Mouse (Mus musculus): Measurements from ENCODE around the gene Ube2g1. TPM values are rescaled to one million over a fixed set of nuclear protein-coding genes. Genes with fewer than 3 reads are reported as not detected.
"Not testable (repeated sequence)": the region's sequence is repeated elsewhere in the genome, so short reads cannot be mapped to it uniquely, and the experiment has no call there.

Ube2g1 gene
- polyA plus RNA-seq, 1 experiment from 2014 or later = 44.9 TPM

- no peak for ATAC-seq
- H3K4me3 ChIP-seq (ENCODE audit: low read depth, low read length) = no peak overlapping the region
- DNase-seq (ENCODE audit: low spot score) = no peak
- H3K4me2 ChIP-seq (replicated peaks; ENCODE audit: low read depth, low read length) = no peak overlapping the region
- no peaks in the 10 kb centered on the region for H3K4me1 ChIP-seq (ENCODE audit: insufficient read depth, low read depth, low read length)
- H3K27me3 ChIP-seq (replicated peaks; ENCODE audit: insufficient read depth, low read length) = no peaks in the 10 kb centered on the region
- no peaks in the 10 kb centered on the region for H3K36me3 ChIP-seq (ENCODE audit: insufficient read depth, low read length)
- H3K9ac ChIP-seq (replicated peaks; ENCODE audit: low read depth) = no peak overlapping the region
- WGBS = 82% methylated on average over 2 of the region's 2 CpGs
- TF ChIP-seq EP300 (IDR thresholded peaks at IDR 0.05) = no peak
- no peak for TF ChIP-seq CTCF (IDR thresholded peaks at IDR 0.05)
- no peaks in the 10 kb centered on the region for H3K9me3 ChIP-seq (ENCODE audit: low read length)
- no peak overlapping the region for H3K27ac ChIP-seq (ENCODE audit: low read length)
These were observed 11.9 kb upstream of the Ube2g1 start for GRCm38 (mm10) chr11:72595010-72595737.

DNA sequence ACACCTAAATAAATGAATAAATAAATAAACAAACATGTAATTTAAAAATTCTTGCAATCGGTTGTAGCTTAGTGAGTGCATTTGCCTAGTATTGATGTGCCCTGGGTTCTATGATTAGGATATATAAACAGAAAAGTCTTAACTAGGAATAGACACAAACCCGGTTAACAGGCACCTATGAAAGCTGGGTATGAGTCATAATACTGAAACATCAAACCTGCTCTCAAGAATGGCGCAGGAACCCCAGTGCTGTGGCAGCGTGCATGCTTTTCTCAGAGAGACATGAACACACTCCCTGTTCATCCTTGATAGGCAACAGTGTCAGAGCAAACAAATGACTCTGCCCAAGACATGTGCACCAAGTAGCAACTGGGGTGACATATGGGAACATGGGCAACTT, 9.3 kb upstream of the Ube2g1 start:
- no peak overlapping the region for H3K4me3 ChIP-seq (ENCODE audit: low read depth, low read length)
- TF ChIP-seq EP300 (IDR thresholded peaks at IDR 0.05) (no peak), CTCF (IDR thresholded peaks at IDR 0.05) (no peak)
- no peaks in the 10 kb centered on the region for H3K36me3 ChIP-seq (ENCODE audit: insufficient read depth, low read length)
- no peak overlapping the region for H3K9ac ChIP-seq (replicated peaks; ENCODE audit: low read depth)
- H3K4me2 ChIP-seq (replicated peaks; ENCODE audit: low read depth, low read length) = no peak overlapping the region
- H3K9me3 ChIP-seq (ENCODE audit: low read length) = no peaks in the 10 kb centered on the region
- WGBS = 85% methylated on average over 4 of the region's 4 CpGs
- no peaks in the 10 kb centered on the region for H3K4me1 ChIP-seq (ENCODE audit: insufficient read depth, low read depth, low read length)
- ATAC-seq (no peak), DNase-seq (ENCODE audit: low spot score) (no peak)
- H3K27ac ChIP-seq (ENCODE audit: low read length) = no peak overlapping the region
- no peaks in the 10 kb centered on the region for H3K27me3 ChIP-seq (replicated peaks; ENCODE audit: insufficient read depth, low read length)

- DNase-seq (ENCODE audit: low spot score) (peak; percentile 91), ATAC-seq (peak; percentile 79)
- peak overlapping the region; percentile 67 for H3K4me2 ChIP-seq (replicated peaks; ENCODE audit: low read depth, low read length)
- WGBS = 4% methylated on average over 46 of the region's 79 CpGs
- peak overlapping the region; percentile 79 for H3K4me3 ChIP-seq (ENCODE audit: low read depth, low read length)
- H3K9ac ChIP-seq (replicated peaks; ENCODE audit: low read depth) = peak overlapping the region; percentile 95
- peaks cover 14% of the 10 kb centered on the region; the same call in 1 of the 2 replicates for H3K4me1 ChIP-seq (ENCODE audit: insufficient read depth, low read depth, low read length)
- H3K27ac ChIP-seq (ENCODE audit: low read length) = peak overlapping the region; percentile 96
- no peaks in the 10 kb centered on the region for H3K36me3 ChIP-seq (ENCODE audit: insufficient read depth, low read length)
- no peak for TF ChIP-seq CTCF (IDR thresholded peaks at IDR 0.05)
- TF ChIP-seq EP300 (IDR thresholded peaks at IDR 0.05) = no peak
- no peaks in the 10 kb centered on the region for H3K27me3 ChIP-seq (replicated peaks; ENCODE audit: insufficient read depth, low read length)
- H3K9me3 ChIP-seq (ENCODE audit: low read length) = no peaks in the 10 kb centered on the region
These were observed 487 bp downstream of the Ube2g1 start for GRCm38 (mm10) chr11:72607469-72608070.

- Histone ChIP-seq H3K4me2 (replicated peaks; ENCODE audit: low read depth, low read length) (peak overlapping the region; percentile 67), H3K4me3 (ENCODE audit: low read depth, low read length) (peak overlapping the region; percentile 79), H3K27me3 (replicated peaks; ENCODE audit: insufficient read depth, low read length) (no peaks in the 10 kb centered on the region), H3K36me3 (ENCODE audit: insufficient read depth, low read length) (no peaks in the 10 kb centered on the region), H3K4me1 (ENCODE audit: insufficient read depth, low read depth, low read length) (peaks cover 14% of the 10 kb centered on the region; the same call in 1 of the 2 replicates), H3K27ac (ENCODE audit: low read length) (peak overlapping the region; percentile 96), H3K9ac (replicated peaks; ENCODE audit: low read depth) (peak overlapping the region; percentile 95), H3K9me3 (ENCODE audit: low read length) (no peaks in the 10 kb centered on the region)
- DNase-seq (ENCODE audit: low spot score) = peak; percentile 99
- peak; percentile 84 for ATAC-seq
- TF ChIP-seq EP300 (IDR thresholded peaks at IDR 0.05) (no peak), CTCF (IDR thresholded peaks at IDR 0.05) (no peak)
- 3% methylated on average over 30 of the region's 55 CpGs for WGBS
These were observed 1.1 kb downstream of the Ube2g1 start for GRCm38 (mm10) chr11:72608071-72608679.

DNA sequence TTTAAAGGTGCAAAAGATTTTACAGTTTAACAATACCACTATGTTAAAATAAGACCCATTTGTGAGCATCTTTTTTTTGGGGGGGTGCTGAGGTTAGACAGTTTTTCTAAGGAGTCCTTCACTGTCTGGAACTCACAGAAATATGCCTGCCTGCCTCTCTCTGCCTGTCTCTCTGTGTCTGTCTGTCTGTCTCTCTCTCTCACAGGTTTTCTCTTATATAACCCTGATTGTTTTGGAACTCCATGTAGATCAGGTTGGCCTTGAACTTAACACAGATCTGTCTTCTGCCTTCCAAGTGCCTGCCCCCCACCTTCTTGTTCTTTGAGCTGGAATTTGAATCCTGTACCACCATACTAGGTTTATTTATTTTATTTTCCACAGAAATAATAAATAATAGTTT, 2.2 kb downstream of the Ube2g1 start:
- no peak for ATAC-seq
- no peaks in the 10 kb centered on the region for H3K9me3 ChIP-seq (ENCODE audit: low read length)
- TF ChIP-seq CTCF (IDR thresholded peaks at IDR 0.05) = no peak
- no peak overlapping the region for H3K9ac ChIP-seq (replicated peaks; ENCODE audit: low read depth)
- H3K4me3 ChIP-seq (ENCODE audit: low read depth, low read length) = no peak overlapping the region
- no peak for DNase-seq (ENCODE audit: low spot score)
- H3K27ac ChIP-seq (ENCODE audit: low read length) = no peak overlapping the region
- peaks cover 14% of the 10 kb centered on the region; the same call in 1 of the 2 replicates for H3K4me1 ChIP-seq (ENCODE audit: insufficient read depth, low read depth, low read length)
- no peak overlapping the region for H3K4me2 ChIP-seq (replicated peaks; ENCODE audit: low read depth, low read length)
- H3K27me3 ChIP-seq (replicated peaks; ENCODE audit: insufficient read depth, low read length) = no peaks in the 10 kb centered on the region
- no peaks in the 10 kb centered on the region for H3K36me3 ChIP-seq (ENCODE audit: insufficient read depth, low read length)

- not testable (repeated sequence) for ATAC-seq; H3K4me2 ChIP-seq (replicated peaks; ENCODE audit: low read depth, low read length); H3K27me3 ChIP-seq (replicated peaks; ENCODE audit: insufficient read depth, low read length); H3K27ac ChIP-seq (ENCODE audit: low read length); H3K9ac ChIP-seq (replicated peaks; ENCODE audit: low read depth); DNase-seq (ENCODE audit: low spot score); H3K36me3 ChIP-seq (ENCODE audit: insufficient read depth, low read length); H3K4me3 ChIP-seq (ENCODE audit: low read depth, low read length); H3K9me3 ChIP-seq (ENCODE audit: low read length); H3K4me1 ChIP-seq (ENCODE audit: insufficient read depth, low read depth, low read length)
- WGBS = 82% methylated on average over 3 of the region's 3 CpGs
These were observed 7.3 kb downstream of the Ube2g1 start for GRCm38 (mm10) chr11:72614336-72614735.
